Mouse (Mus musculus) stomach, postnatal 0 days (tissue): ENCODE data around the gene Brox.

Experiments used
- CTCF ChIP-seq: IDR thresholded peaks from 2 replicates; pipeline ENCODE4 v1.5.1; 2016; ENCODE audit warnings: antibody characterized with exemption, low read depth, mild to moderate bottlenecking, moderate library complexity
- EP300 ChIP-seq: optimal IDR thresholded peaks from 2 replicates; pipeline ENCODE3; 2016; ENCODE audit warnings: antibody characterized with exemption

DNA sequence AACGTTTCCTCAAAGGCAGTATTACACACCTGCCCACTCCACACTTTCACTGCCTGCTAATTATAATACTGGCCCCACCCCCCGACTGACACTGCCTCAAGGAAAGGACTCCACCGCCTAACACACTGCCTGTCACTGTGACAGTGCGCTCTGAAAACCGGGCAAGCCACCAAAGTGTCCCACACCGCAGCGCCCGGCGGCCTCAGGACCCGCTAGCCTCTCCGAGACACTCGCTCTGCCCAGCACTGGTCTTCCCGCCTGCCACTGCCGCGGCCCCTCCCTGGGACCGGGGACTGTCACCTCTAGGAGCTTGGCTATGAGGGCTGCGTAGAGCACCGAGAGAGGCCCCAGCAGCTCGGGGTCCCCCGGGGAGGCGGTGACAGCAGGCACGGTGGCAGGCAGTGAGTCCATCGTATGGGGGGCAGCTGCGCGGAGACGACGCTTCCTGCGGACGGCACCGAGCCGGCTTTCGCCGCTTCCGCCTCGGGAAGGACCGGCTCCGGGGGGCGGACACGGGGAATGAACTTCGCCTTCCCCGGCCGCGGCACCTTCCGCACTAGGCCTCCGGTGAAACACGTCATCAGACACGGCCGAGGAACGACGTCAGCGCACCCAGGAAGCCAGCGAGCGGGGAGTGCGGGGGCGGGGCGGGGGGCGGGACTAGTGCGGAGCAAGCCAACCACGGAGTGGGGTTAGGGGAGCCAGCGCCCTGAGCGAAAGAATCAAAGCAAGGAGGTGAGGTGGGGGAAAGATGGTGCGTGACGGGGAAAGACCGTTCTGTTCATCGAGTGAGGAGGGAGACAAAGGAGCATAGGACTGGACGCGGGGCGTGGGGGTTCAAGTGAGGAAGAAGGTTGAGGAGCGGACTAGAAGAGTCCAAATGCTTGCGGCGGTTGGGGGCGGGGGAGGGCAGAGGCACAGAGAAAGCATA, 48.1 kb upstream of the Brox start:
- no peak for TF ChIP-seq CTCF
- no peak for TF ChIP-seq EP300
